In genomic region chr1:175579598-175580235, GRCm38 (mm10) we compare ENCODE assay signal across 14 mouse cellular contexts. TPM values are rescaled to one million over a fixed set of nuclear protein-coding genes. Genes with fewer than 3 reads are reported as not detected.
DNase-seq lines count a peak whose midpoint lies in the region; ATAC-seq and TF ChIP-seq lines count a peak whose summit lies in the region.
"Had no signal": no experiment of that assay in that cellular context is flagged by ENCODE, and none has a peak within 500 bp of the region (broad histone marks: within the 10 kb centered on the region; RNA-seq: fewer than 3 reads in every experiment).

No protein-coding gene starts in this region.

- peaks cover 7% of the 10 kb centered on the region for H3K4me1 ChIP-seq in cerebellum, adult 2 months (ENCODE audit: control insufficient read depth, insufficient read depth, low read length)
- H3K4me1 ChIP-seq in neural tube, embryonic 14.5 days (ENCODE audit: control insufficient read depth, insufficient read depth, low read length): no peaks in the 10 kb centered on the region
- no peaks in the 10 kb centered on the region for H3K4me1 ChIP-seq in kidney, embryonic 14.5 days (ENCODE audit: control insufficient read depth, insufficient read depth, low read length)
- H3K4me1 ChIP-seq: limb, embryonic 15.5 days; midbrain, embryonic 12.5 days had no signal

- H3K4me2 ChIP-seq in neural tube, embryonic 14.5 days (ENCODE audit: low read depth, low read length): no peak overlapping the region
- no peak overlapping the region for H3K4me2 ChIP-seq in kidney, embryonic 14.5 days (replicated peaks; ENCODE audit: low read depth, low read length)
- H3K4me2 ChIP-seq: limb, embryonic 15.5 days; midbrain, embryonic 12.5 days had no signal

- H3K27me3 ChIP-seq in cerebellum, adult 2 months (ENCODE audit: control insufficient read depth, insufficient read depth, low read length): no peaks in the 10 kb centered on the region
- H3K27me3 ChIP-seq in neural tube, embryonic 14.5 days (ENCODE audit: control insufficient read depth, insufficient read depth, low read length): no peaks in the 10 kb centered on the region
- no peaks in the 10 kb centered on the region for H3K27me3 ChIP-seq in kidney, embryonic 14.5 days (ENCODE audit: control insufficient read depth, insufficient read depth, low read length)
- H3K27me3 ChIP-seq: limb, embryonic 15.5 days; midbrain, embryonic 12.5 days had no signal

- intact Hi-C loops in left cerebral cortex, postnatal 4 days (cut with DNase I): no loop called here

- WGBS in cerebellum, adult 2 months: 14% methylated on average over 9 of the region's 9 CpGs
- 50% methylated on average over 9 of the region's 9 CpGs for WGBS in neural tube, embryonic 14.5 days
- 86% methylated on average over 9 of the region's 9 CpGs for WGBS in kidney, embryonic 14.5 days

- no peaks in the 10 kb centered on the region for H3K9me3 ChIP-seq in neural tube, embryonic 14.5 days (ENCODE audit: control insufficient read depth, low read length)
- no peaks in the 10 kb centered on the region for H3K9me3 ChIP-seq in kidney, embryonic 14.5 days (ENCODE audit: control insufficient read depth, low read length)
- H3K9me3 ChIP-seq: limb, embryonic 15.5 days; midbrain, embryonic 12.5 days had no signal

- no peak overlapping the region for H3K27ac ChIP-seq in cerebellum, adult 2 months (ENCODE audit: insufficient read depth, low read length)
- H3K27ac ChIP-seq in neural tube, embryonic 14.5 days (ENCODE audit: low read depth, low read length): no peak overlapping the region
- no peak overlapping the region for H3K27ac ChIP-seq in kidney, embryonic 14.5 days (ENCODE audit: low read depth, low read length)
- H3K27ac ChIP-seq: limb, embryonic 15.5 days; midbrain, embryonic 12.5 days; stomach, postnatal 0 days had no signal

- no peak overlapping the region for H3K4me3 ChIP-seq in cerebellum, adult 2 months (replicated peaks; ENCODE audit: insufficient read depth, low read depth, low read length)
- H3K4me3 ChIP-seq in neural tube, embryonic 14.5 days (ENCODE audit: low read depth, low read length): no peak overlapping the region
- H3K4me3 ChIP-seq in kidney, embryonic 14.5 days (ENCODE audit: low read length): no peak overlapping the region
- H3K4me3 ChIP-seq: limb, embryonic 15.5 days; midbrain, embryonic 12.5 days had no signal

- TF ChIP-seq POLR2A in cerebellum, adult 2 months (IDR thresholded peaks at IDR 0.05; ENCODE audit: borderline replicate concordance, insufficient read depth, low read length): no peak

- ATAC-seq in neural tube, embryonic 14.5 days (ENCODE audit: low read depth): peak; percentile 72; the same call in 1 of the 2 replicates
- ATAC-seq in erythroblast, adult 5-6 weeks (replicated peaks; ENCODE audit: low FRiP score, poor library complexity, severe bottlenecking): no peak
- ATAC-seq in kidney, embryonic 14.5 days (ENCODE audit: low FRiP score, low TSS enrichment): no peak
- ATAC-seq: inflammation-experienced regulatory T-cells, adult 6 months had no signal

- H3K9ac ChIP-seq in neural tube, embryonic 14.5 days (replicated peaks; ENCODE audit: low read depth, low read length): no peak overlapping the region
- H3K9ac ChIP-seq in kidney, embryonic 14.5 days (ENCODE audit: low read depth, low read length): no peak overlapping the region
- H3K9ac ChIP-seq: limb, embryonic 15.5 days; midbrain, embryonic 12.5 days had no signal

- DNase-seq in left cerebral cortex, adult 11 months (ENCODE audit: low spot score): peak; percentile 8
- no peak for DNase-seq in left cerebral cortex, postnatal 4 days
- peak; percentile 37 to 57 for DNase-seq in cerebellum, adult 2 months
- peak; percentile 8 to 31 for DNase-seq in cerebellum, postnatal 36 days
- DNase-seq: adrenal gland, postnatal 10 days; heart, postnatal 14 days; kidney, postnatal 25 days had no signal

- no peak for TF ChIP-seq CTCF in cerebellum, adult 2 months (IDR thresholded peaks at IDR 0.05; ENCODE audit: borderline replicate concordance, insufficient read depth, low read depth, low read length)

- H3K36me3 ChIP-seq in neural tube, embryonic 14.5 days (ENCODE audit: control insufficient read depth, insufficient read depth, low read length): no peaks in the 10 kb centered on the region
- no peaks in the 10 kb centered on the region for H3K36me3 ChIP-seq in kidney, embryonic 14.5 days (ENCODE audit: control insufficient read depth, insufficient read depth, low read length)
- H3K36me3 ChIP-seq: limb, embryonic 15.5 days; midbrain, embryonic 12.5 days had no signal

RNA-seq across cellular contexts. Expression of gene Kmo, which starts 40.5 kb away (rescaled TPM):
- total RNA-seq in left cerebral cortex, postnatal 4 days (2021): under 1 TPM; 0.10 to 0.34 TPM
- polyA plus RNA-seq in cerebellum, adult 2 months (2012; rRNA removed): 0.14 and 0.20 TPM in 2 replicates
- 0.30 TPM in 1 of 2 replicates, not detected in the other for polyA plus RNA-seq in neural tube, embryonic 14.5 days (2014; fragmentation: Nextera tagmentation; extraction: Ambion mirVana)
- 0.63 and 1.7 TPM in 2 replicates for total RNA-seq in erythroblast, adult 5-6 weeks (2015; ENCODE audit: low replicate concordance)
- total RNA-seq in erythroblast, adult 5-6 weeks (2017; ENCODE audit: low replicate concordance): 0.09 and 0.14 TPM in 2 replicates
- polyA plus RNA-seq in kidney, embryonic 14.5 days (2014; fragmentation: Nextera tagmentation; extraction: Ambion mirVana): not detected in 2 replicates

RNA-seq across cellular contexts. Expression of gene Fh1, which starts 45.7 kb away (rescaled TPM):
- total RNA-seq in left cerebral cortex, postnatal 4 days (2021): 10 to 100 TPM; 66.2 to 73.0 TPM
- polyA plus RNA-seq in cerebellum, adult 2 months (2012; rRNA removed): 129 and 142 TPM in 2 replicates
- 105 and 117 TPM in 2 replicates for polyA plus RNA-seq in neural tube, embryonic 14.5 days (2014; fragmentation: Nextera tagmentation; extraction: Ambion mirVana)
- total RNA-seq in erythroblast, adult 5-6 weeks (2015; ENCODE audit: low replicate concordance): 7.3 and 34.1 TPM in 2 replicates
- total RNA-seq in erythroblast, adult 5-6 weeks (2017; ENCODE audit: low replicate concordance): 14.1 and 42.7 TPM in 2 replicates
- polyA plus RNA-seq in kidney, embryonic 14.5 days (2014; fragmentation: Nextera tagmentation; extraction: Ambion mirVana): 116 and 140 TPM in 2 replicates
